In genomic region chr8:47369949-47370348, GRCm38 (mm10) we compare ENCODE assay signal across 15 mouse cellular contexts.
DNase-seq lines count a peak whose midpoint lies in the region; ATAC-seq and TF ChIP-seq lines count a peak whose summit lies in the region.
"Had no signal": no experiment of that assay in that cellular context is flagged by ENCODE, and none has a peak within 500 bp of the region (broad histone marks: within the 10 kb centered on the region; RNA-seq: fewer than 3 reads in every experiment).

No protein-coding gene starts in this region.

- H3K9ac ChIP-seq in forebrain, embryonic 12.5 days = no peak overlapping the region
- no peak overlapping the region for H3K9ac ChIP-seq in forebrain, postnatal 0 days
- no peak overlapping the region for H3K9ac ChIP-seq in forebrain, embryonic 13.5 days
- H3K9ac ChIP-seq in heart, embryonic 11.5 days (ENCODE audit: low read depth, low read length) = no peak overlapping the region
- H3K9ac ChIP-seq in midbrain, embryonic 11.5 days (ENCODE audit: low read length) = no peak overlapping the region
- H3K9ac ChIP-seq: heart, embryonic 12.5 days; hindbrain, embryonic 13.5 days; liver, embryonic 14.5 days; midbrain, embryonic 12.5 days; neural tube, embryonic 12.5 days had no signal

- no peak for DNase-seq in forebrain, postnatal 0 days
- DNase-seq in limb, embryonic 10.5 days (ENCODE audit: low spot score) = no peak
- no peak for DNase-seq in midbrain, embryonic 11.5 days (ENCODE audit: low spot score, missing footprints)

- no peak for ATAC-seq in forebrain, embryonic 12.5 days (ENCODE audit: low FRiP score)
- ATAC-seq in forebrain, postnatal 0 days = no peak
- no peak for ATAC-seq in forebrain, embryonic 13.5 days
- no peak for ATAC-seq in heart, embryonic 11.5 days (replicated peaks; ENCODE audit: insufficient number of reproducible peaks, low FRiP score, low TSS enrichment)
- no peak for ATAC-seq in erythroblast, adult 5-6 weeks (replicated peaks; ENCODE audit: low FRiP score, poor library complexity, severe bottlenecking)
- no peak for ATAC-seq in midbrain, embryonic 11.5 days (ENCODE audit: low FRiP score)

- 82% methylated on average over 15 of the region's 15 CpGs for WGBS in forebrain, embryonic 12.5 days
- 72% methylated on average over 15 of the region's 15 CpGs for WGBS in forebrain, postnatal 0 days
- WGBS in forebrain, embryonic 13.5 days = 80% methylated on average over 15 of the region's 15 CpGs
- WGBS in limb, embryonic 10.5 days = 91% methylated on average over 15 of the region's 15 CpGs
- 87% methylated on average over 15 of the region's 15 CpGs for WGBS in heart, embryonic 11.5 days (ENCODE audit: insufficient replicate concordance)
- WGBS in midbrain, embryonic 11.5 days = 90% methylated on average over 15 of the region's 15 CpGs

- peaks cover 12% of the 10 kb centered on the region for H3K4me1 ChIP-seq in forebrain, embryonic 12.5 days
- no peaks in the 10 kb centered on the region for H3K4me1 ChIP-seq in forebrain, postnatal 0 days (ENCODE audit: insufficient read depth)
- H3K4me1 ChIP-seq in forebrain, embryonic 13.5 days = peaks cover 25% of the 10 kb centered on the region
- peaks cover 37% of the 10 kb centered on the region for H3K4me1 ChIP-seq in limb, embryonic 10.5 days
- 0 out of 2 replicates have a peak, but pooled peaks cover 2% of the 10 kb centered on the region for H3K4me1 ChIP-seq in heart, embryonic 11.5 days (ENCODE audit: control insufficient read depth, insufficient read depth, low read length)
- H3K4me1 ChIP-seq in midbrain, embryonic 11.5 days (ENCODE audit: control insufficient read depth, insufficient read depth, low read length) = 0 out of 2 replicates have a peak, but pooled peaks cover 2% of the 10 kb centered on the region
- H3K4me1 ChIP-seq: hindbrain, embryonic 13.5 days had no signal

- H3K27ac ChIP-seq in forebrain, embryonic 12.5 days = no peak overlapping the region
- no peak overlapping the region for H3K27ac ChIP-seq in forebrain, postnatal 0 days (ENCODE audit: low read depth, low read length)
- no peak overlapping the region for H3K27ac ChIP-seq in forebrain, embryonic 13.5 days
- H3K27ac ChIP-seq in limb, embryonic 10.5 days = 0 out of 2 replicates have a peak overlapping the region, but pooled peaks have one; percentile 15
- H3K27ac ChIP-seq in heart, embryonic 11.5 days (ENCODE audit: low read depth, low read length) = no peak overlapping the region
- no peak overlapping the region for H3K27ac ChIP-seq in midbrain, embryonic 11.5 days (ENCODE audit: low read depth, low read length)
- H3K27ac ChIP-seq: hindbrain, embryonic 13.5 days; liver, embryonic 14.5 days; macrophage; midbrain, embryonic 12.5 days; neural tube, embryonic 12.5 days had no signal

- H3K36me3 ChIP-seq in forebrain, embryonic 12.5 days (replicated peaks) = no peaks in the 10 kb centered on the region
- H3K36me3 ChIP-seq in forebrain, postnatal 0 days (ENCODE audit: insufficient read depth) = no peaks in the 10 kb centered on the region
- no peaks in the 10 kb centered on the region for H3K36me3 ChIP-seq in forebrain, embryonic 13.5 days (ENCODE audit: poor library complexity, severe bottlenecking)
- H3K36me3 ChIP-seq in limb, embryonic 10.5 days = no peaks in the 10 kb centered on the region
- no peaks in the 10 kb centered on the region for H3K36me3 ChIP-seq in heart, embryonic 11.5 days (ENCODE audit: control insufficient read depth, insufficient read depth, low read length)
- no peaks in the 10 kb centered on the region for H3K36me3 ChIP-seq in midbrain, embryonic 11.5 days (ENCODE audit: control insufficient read depth, insufficient read depth, low read length)
- H3K36me3 ChIP-seq: heart, embryonic 12.5 days; hindbrain, embryonic 13.5 days; midbrain, embryonic 12.5 days; neural tube, embryonic 12.5 days had no signal

- no peak for TF ChIP-seq CTCF in forebrain, postnatal 0 days (IDR thresholded peaks at IDR 0.05; ENCODE audit: low read depth)

- 0 out of 2 replicates have a peak overlapping the region, but pooled peaks have one; percentile 8 for H3K4me2 ChIP-seq in forebrain, embryonic 12.5 days
- no peak overlapping the region; the same call in 1 of the 2 replicates for H3K4me2 ChIP-seq in forebrain, postnatal 0 days (ENCODE audit: low read depth)
- H3K4me2 ChIP-seq in forebrain, embryonic 13.5 days = peak overlapping the region; percentile 34
- H3K4me2 ChIP-seq in heart, embryonic 11.5 days = no peak overlapping the region
- no peak overlapping the region for H3K4me2 ChIP-seq in midbrain, embryonic 11.5 days
- H3K4me2 ChIP-seq: heart, embryonic 12.5 days; hindbrain, embryonic 13.5 days; midbrain, embryonic 12.5 days; neural tube, embryonic 12.5 days had no signal

- H3K27me3 ChIP-seq in forebrain, embryonic 12.5 days = no peaks in the 10 kb centered on the region
- H3K27me3 ChIP-seq in forebrain, postnatal 0 days (ENCODE audit: insufficient read depth, low read length) = no peaks in the 10 kb centered on the region
- no peaks in the 10 kb centered on the region for H3K27me3 ChIP-seq in forebrain, embryonic 13.5 days
- no peaks in the 10 kb centered on the region for H3K27me3 ChIP-seq in limb, embryonic 10.5 days (ENCODE audit: low read depth, poor library complexity, severe bottlenecking)
- H3K27me3 ChIP-seq in heart, embryonic 11.5 days (ENCODE audit: control insufficient read depth, insufficient read depth, low read length) = peaks cover 16% of the 10 kb centered on the region
- H3K27me3 ChIP-seq in midbrain, embryonic 11.5 days (ENCODE audit: control insufficient read depth, insufficient read depth, low read length) = no peaks in the 10 kb centered on the region
- H3K27me3 ChIP-seq: hindbrain, embryonic 13.5 days; midbrain, embryonic 12.5 days; neural tube, embryonic 12.5 days had no signal

- no peak overlapping the region for H3K4me3 ChIP-seq in forebrain, embryonic 12.5 days (replicated peaks)
- no peak overlapping the region for H3K4me3 ChIP-seq in forebrain, postnatal 0 days (ENCODE audit: low read depth, low read length)
- H3K4me3 ChIP-seq in forebrain, embryonic 13.5 days = no peak overlapping the region
- no peak overlapping the region for H3K4me3 ChIP-seq in limb, embryonic 10.5 days
- H3K4me3 ChIP-seq in heart, embryonic 11.5 days (ENCODE audit: low read depth, low read length) = no peak overlapping the region
- H3K4me3 ChIP-seq in midbrain, embryonic 11.5 days (ENCODE audit: low read depth, low read length) = no peak overlapping the region
- H3K4me3 ChIP-seq: erythroblast, embryonic 14.5 days; heart, embryonic 12.5 days; hindbrain, embryonic 13.5 days; midbrain, embryonic 12.5 days; myocyte; neural tube, embryonic 12.5 days had no signal

- H3K9me3 ChIP-seq in forebrain, embryonic 12.5 days = no peaks in the 10 kb centered on the region
- H3K9me3 ChIP-seq in forebrain, postnatal 0 days (ENCODE audit: low read length) = peaks cover 3% of the 10 kb centered on the region
- H3K9me3 ChIP-seq in forebrain, embryonic 13.5 days (replicated peaks) = no peaks in the 10 kb centered on the region
- H3K9me3 ChIP-seq in limb, embryonic 10.5 days (replicated peaks) = no peaks in the 10 kb centered on the region
- H3K9me3 ChIP-seq in heart, embryonic 11.5 days (replicated peaks; ENCODE audit: control insufficient read depth, low read length) = no peaks in the 10 kb centered on the region; the same call in 1 of the 2 replicates
- no peaks in the 10 kb centered on the region for H3K9me3 ChIP-seq in midbrain, embryonic 11.5 days (ENCODE audit: control insufficient read depth, low read length)
- H3K9me3 ChIP-seq: hindbrain, embryonic 13.5 days; midbrain, embryonic 12.5 days had no signal

Comparison
In these comparisons a context has a peak if more than half of its experiments do, and no peak if none do; other contexts are left out.
1. H3K4me2 ChIP-seq: peak in forebrain, embryonic 12.5 days (single experiment) and forebrain, embryonic 13.5 days (single experiment); none in forebrain, postnatal 0 days (single experiment), heart, embryonic 11.5 days (single experiment) and midbrain, embryonic 11.5 days (single experiment).